Mouse (Mus musculus) forelimb bud, embryonic 11.5 days (tissue): ENCODE measurements around the gene Sox8.
A peak's percentile ranks its signal among the peaks of the same experiment; 100 is the strongest.

Experiments
- DNase-seq: peaks from one replicate; pipeline ENCODE4 v3.0.0-alpha.2; 2012; ENCODE audit warnings: low read depth, low spot score

Gene Sox8

GRCm38 (mm10) chr17:25570648-25571452, at the start of gene Sox8:
Gene Sox8, minus strand, starts transcription at chr17:25570686.
- DNase-seq: peak; percentile 81

DNA sequence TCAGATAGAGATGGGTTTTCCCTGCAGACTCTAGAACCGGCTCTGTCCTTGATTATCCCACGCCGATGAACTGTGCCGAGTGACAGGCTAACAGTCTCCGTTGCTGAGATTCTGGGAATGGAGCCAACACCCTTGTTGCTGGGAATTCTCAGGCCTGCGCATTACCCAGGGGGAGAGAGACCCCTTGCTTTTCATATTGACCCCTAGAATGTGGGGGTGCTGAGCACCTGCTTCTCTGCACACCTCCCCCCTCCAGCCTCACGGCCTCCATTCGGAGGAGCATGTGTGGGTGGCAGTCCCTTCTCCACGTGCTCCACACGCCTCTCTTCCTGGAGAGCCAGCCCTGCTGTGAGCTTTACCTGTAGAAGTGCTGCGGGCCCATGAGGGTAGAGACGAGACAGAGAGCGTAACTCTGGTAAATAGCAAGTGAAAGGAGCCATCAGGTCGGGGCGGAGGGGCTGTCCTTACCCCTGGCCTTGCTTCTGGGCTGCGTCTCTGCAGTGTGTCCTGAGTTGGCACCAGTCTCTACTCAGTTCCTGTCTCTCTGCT, 48.1 kb upstream of the Sox8 start:
- DNase-seq: no peak

GRCm38 (mm10) chr17:25614723-25615510, 44.4 kb upstream of the Sox8 start:
- no peak for DNase-seq

- DNase-seq: no peak
Measured at GRCm38 (mm10) chr17:25613323-25613722, 42.8 kb upstream of the Sox8 start.

DNA sequence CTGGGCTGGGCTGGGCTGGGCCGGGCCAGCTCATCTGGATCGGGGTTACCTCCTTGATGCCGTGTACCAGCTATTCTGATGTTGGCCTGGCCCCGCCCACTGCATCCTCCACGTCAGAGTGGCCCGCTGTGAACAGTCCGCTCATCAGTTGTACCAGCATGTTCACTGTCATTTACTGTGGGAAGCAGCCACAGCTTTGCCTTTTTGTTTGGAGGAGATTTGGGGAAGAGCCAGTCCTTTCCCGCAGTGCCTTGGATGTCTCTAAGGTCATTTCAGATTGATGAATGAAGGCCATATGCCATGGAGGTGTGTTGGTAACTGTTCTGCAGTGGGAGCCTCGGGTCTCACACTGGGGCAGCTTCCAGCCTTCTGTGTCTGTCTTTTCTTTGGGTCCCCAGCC, 42.1 kb upstream of the Sox8 start:
- no peak for DNase-seq

DNA sequence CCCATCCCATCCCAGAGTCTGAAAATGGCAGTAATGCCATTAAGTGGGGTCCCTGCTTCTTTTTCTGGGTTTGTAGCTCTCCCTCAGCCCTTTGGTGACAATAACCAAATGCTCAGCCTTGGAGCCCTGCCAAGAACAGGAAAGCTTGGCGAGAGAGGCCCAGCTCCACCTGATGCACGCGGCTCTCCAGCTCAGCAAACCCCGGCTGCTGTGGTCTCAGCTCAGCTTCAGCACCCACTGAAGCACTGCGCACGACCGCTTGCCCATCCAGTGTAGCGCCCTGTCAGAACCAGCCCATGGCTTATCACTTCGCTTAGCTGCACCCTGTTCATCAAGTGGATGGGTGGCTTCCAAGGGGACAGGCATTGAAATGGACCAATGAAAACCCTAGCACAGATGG, 39.7 kb upstream of the Sox8 start:
- no peak for DNase-seq

GRCm38 (mm10) chr17:25609506-25609828, 39.0 kb upstream of the Sox8 start:
- no peak for DNase-seq

DNA sequence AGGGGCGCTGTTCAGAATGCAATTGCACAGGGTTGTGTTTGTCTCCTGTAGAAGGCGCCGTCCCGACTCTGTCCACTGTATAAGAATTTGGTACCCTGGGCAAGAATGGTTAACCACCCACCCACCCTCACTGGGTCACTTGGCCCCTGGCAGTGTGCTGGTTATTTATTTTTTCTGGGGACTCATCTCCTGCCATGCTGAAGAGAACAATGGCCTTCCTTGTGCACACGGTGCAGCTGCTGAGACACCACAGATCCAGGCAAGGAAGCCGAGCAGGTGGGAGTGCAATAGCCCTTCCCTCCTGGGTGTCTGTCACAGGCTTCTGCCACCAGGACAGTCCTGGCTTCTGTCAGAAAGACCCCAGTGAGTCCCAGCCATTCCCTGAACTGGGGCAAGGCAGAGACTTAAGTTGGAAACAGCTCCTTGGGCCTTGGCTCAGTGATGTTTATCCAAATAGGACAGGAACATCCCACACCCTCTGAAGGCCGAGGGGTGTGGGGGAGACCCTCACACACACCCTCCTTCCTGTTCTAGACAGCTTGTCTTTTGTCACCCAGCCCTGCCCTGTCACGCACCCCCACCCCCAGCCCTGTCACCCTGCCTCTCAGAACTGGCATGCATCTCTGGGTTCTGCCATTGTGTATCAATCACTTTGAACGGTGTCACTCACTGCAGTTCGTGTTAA, 38.5 kb upstream of the Sox8 start:
- DNase-seq: no peak

- no peak for DNase-seq
Measured at GRCm38 (mm10) chr17:25608137-25608785, 37.8 kb upstream of the Sox8 start.

DNA sequence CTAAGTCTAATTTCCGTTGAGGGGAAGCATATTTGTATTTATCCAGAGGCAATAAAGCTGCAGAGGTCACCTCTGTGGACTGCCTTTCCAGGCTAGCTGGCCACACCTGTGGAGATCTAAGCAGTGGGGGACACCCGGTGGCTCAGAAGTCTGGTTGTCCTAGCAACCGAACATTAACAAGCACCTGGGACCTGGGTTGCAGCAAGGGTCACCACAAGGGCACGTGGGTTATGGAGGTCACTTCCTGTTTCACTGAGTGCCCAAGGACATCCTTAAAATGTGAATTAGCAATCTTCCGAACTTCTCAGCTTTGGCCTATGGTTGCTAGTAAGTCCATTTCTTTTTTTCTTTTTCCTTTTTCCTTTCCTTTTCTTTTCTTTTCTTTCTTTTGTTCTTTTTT, 33.7 kb upstream of the Sox8 start:
- peak; percentile 55 for DNase-seq

DNA sequence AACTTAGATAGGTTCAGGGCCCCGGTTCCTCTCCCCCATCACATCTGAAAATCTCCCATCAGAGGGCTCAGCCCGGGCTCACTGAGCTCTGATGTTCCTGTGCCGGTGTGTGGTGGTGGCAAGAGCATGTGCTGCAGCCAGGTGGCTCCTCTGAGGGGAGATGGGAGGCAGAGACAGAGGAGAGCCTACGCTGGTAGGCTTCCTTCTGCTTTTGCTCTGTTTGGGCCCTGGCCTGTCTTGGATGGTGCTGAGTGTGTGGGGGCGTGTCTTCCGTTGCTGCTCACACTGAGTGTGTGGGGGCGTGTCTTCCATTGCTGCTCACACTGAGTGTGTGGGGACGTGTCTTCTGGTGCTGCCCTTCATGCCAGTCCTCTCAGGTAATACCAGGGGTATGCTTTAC, 31.9 kb upstream of the Sox8 start:
- DNase-seq: no peak

- no peak for DNase-seq
Measured at GRCm38 (mm10) chr17:25597537-25597936, 27.1 kb upstream of the Sox8 start.

DNA sequence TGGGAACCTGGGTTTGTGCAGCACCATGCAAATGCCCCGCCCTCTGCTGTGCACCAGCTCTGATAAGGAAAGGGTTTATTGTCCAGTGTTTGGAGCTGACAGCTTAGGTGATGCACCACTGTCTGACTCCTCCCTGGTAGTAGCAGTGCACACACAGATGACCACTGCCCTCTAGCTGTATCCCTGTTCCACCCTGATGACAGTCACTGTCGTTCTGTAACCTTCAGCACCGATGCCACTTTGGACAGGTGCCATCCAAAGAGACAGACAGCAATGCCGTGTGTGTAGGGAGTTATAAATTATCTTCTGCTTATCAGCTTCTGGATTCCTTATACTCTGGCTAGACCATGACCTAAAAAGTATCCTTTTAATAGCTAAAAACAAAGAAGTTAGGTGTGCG, 25.0 kb upstream of the Sox8 start:
- no peak for DNase-seq

GRCm38 (mm10) chr17:25593411-25594261, 23.1 kb upstream of the Sox8 start:
- peak; percentile 91 for DNase-seq

GRCm38 (mm10) chr17:25592336-25592735, 21.9 kb upstream of the Sox8 start:
- DNase-seq: no peak

GRCm38 (mm10) chr17:25590985-25591384, 20.5 kb upstream of the Sox8 start:
- DNase-seq: no peak

GRCm38 (mm10) chr17:25590068-25590467, 19.6 kb upstream of the Sox8 start:
- no peak for DNase-seq

DNA sequence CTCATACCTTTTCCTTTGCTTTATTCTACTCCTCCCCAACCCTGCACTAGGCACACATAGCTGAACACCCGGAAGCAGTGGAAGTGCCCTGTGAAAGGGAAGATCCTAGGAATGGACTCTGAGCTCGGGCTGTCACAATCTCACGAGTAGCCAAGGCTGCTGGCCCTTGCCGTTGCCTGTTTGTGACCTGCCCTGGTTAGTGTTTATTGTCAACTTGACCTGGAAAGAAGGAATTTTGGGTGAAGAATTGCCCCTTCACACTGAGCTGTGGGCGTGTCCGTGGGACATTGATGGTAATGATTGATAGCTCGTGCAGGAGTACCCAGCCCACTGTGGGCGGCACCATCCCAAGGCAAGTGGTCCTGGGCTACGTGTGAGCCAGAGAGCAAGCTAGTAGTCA, 14.2 kb upstream of the Sox8 start:
- DNase-seq: no peak

- DNase-seq: no peak
Measured at GRCm38 (mm10) chr17:25583858-25584257, 13.4 kb upstream of the Sox8 start.

GRCm38 (mm10) chr17:25583099-25583498, 12.6 kb upstream of the Sox8 start:
- DNase-seq: no peak

- no peak for DNase-seq
Measured at GRCm38 (mm10) chr17:25582076-25582475, 11.6 kb upstream of the Sox8 start.
